Mouse (Mus musculus) intestine, embryonic 16.5 days (tissue): ENCODE data around the gene Rdh16f2. TPM values are rescaled to one million over a fixed set of nuclear protein-coding genes. Genes with fewer than 3 reads are reported as not detected.
"Not testable (repeated sequence)": the region's sequence is repeated elsewhere in the genome, so short reads cannot be mapped to it uniquely, and the experiment has no call there.

Experiments
- ATAC-seq: fragments of 200-750 bp; cut with Nextera tagmentation; 2 replicates; pipeline ENCODE4 v1.8.0; 2017; ENCODE audit warnings: moderate TSS enrichment, moderate library complexity
- H3K27ac ChIP-seq: fragments of 300-500 bp; sonication (generic); 2 replicates; pipeline ENCODE4 v1.5.1; 2014; ENCODE audit warnings: mild to moderate bottlenecking, low read length
- H3K27me3 ChIP-seq: fragments of 300-500 bp; sonication (generic); replicated peaks from 2 replicates; pipeline ENCODE4 v1.6.1; 2014; ENCODE audit warnings: low read length, control low read depth, mixed read lengths; ENCODE audit not compliant: control insufficient read depth, insufficient read depth
- H3K36me3 ChIP-seq: fragments of 300-500 bp; sonication (generic); 2 replicates; pipeline ENCODE4 v1.6.1; 2014; ENCODE audit warnings: low read length, control low read depth; ENCODE audit not compliant: control insufficient read depth, insufficient read depth
- H3K4me1 ChIP-seq: fragments of 300-500 bp; sonication (generic); 2 replicates; pipeline ENCODE4 v1.6.1; 2014; ENCODE audit warnings: low read length, control low read depth, mixed read lengths; ENCODE audit not compliant: control insufficient read depth, insufficient read depth
- H3K4me2 ChIP-seq: fragments of 300-500 bp; sonication (generic); 2 replicates; pipeline ENCODE4 v1.6.1; 2014; ENCODE audit warnings: low read depth, low read length, control low read depth
- H3K4me3 ChIP-seq: fragments of 300-500 bp; sonication (generic); 2 replicates; pipeline ENCODE4 v1.5.1; 2014; ENCODE audit warnings: mild to moderate bottlenecking, low read length
- H3K9ac ChIP-seq: fragments of 300-500 bp; sonication (generic); 2 replicates; pipeline ENCODE4 v1.6.1; 2014; ENCODE audit warnings: low read depth, low read length
- H3K9me3 ChIP-seq: fragments of 300-500 bp; sonication (generic); 2 replicates; pipeline ENCODE4 v1.6.1; 2016; ENCODE audit warnings: low read length, control low read depth; ENCODE audit not compliant: control insufficient read depth
- WGBS: fragments of 180-500 bp; shearing (Covaris S2); extraction: QIAGEN DNeasy Blood & Tissue Kit; methylation state at CpG from one replicate; pipeline ENCODE4 v1.1.7; 2014; 5-methylcytosine and 5-hydroxymethylcytosine counted together
- polyA plus RNA-seq: library from polyadenylated mRNA; unstranded; fragments of >200 nt; fragmentation: Nextera tagmentation; extraction: Ambion mirVana; gene quantifications from 2 replicates; pipeline ENCODE4 v1.2.1, GENCODE M21; 2015

Rdh16f2 gene
- polyA plus RNA-seq, result 0.27 and 0.49 TPM in 2 replicates

- no peaks in the 10 kb centered on the region for H3K36me3 ChIP-seq
- 0 out of 2 replicates have a peak, but pooled peaks cover 2% of the 10 kb centered on the region for H3K4me1 ChIP-seq
- 89% methylated on average over 3 of the region's 3 CpGs for WGBS
- H3K27ac ChIP-seq, result no peak within 1 kb of the TSS
- H3K27me3 ChIP-seq, result no peaks in the 10 kb centered on the region
- H3K9ac ChIP-seq, result no peak within 1 kb of the TSS
- no peak within 1 kb of the TSS for H3K4me3 ChIP-seq
- no peak for ATAC-seq
- H3K9me3 ChIP-seq, result peaks cover 2% of the 10 kb centered on the region; the same call in 1 of the 2 replicates
- no peak within 1 kb of the TSS for H3K4me2 ChIP-seq
Measured at GRCm38 (mm10) chr10:127866232-127866631, at the start of gene Rdh16f2. Rdh16f2 (plus strand) TSS chr10:127866474.

GRCm38 (mm10) chr10:127817268-127817910 lies 48.9 kb upstream of the Rdh16f2 start:
- not testable (repeated sequence) for H3K4me2 ChIP-seq, ATAC-seq, H3K27me3 ChIP-seq, H3K4me3 ChIP-seq, H3K4me1 ChIP-seq, H3K9me3 ChIP-seq, H3K9ac ChIP-seq, H3K36me3 ChIP-seq, H3K27ac ChIP-seq
- WGBS, result 57% methylated on average over 4 of the region's 4 CpGs

- not testable (repeated sequence) for H3K27ac ChIP-seq, H3K27me3 ChIP-seq, H3K4me2 ChIP-seq, H3K36me3 ChIP-seq, ATAC-seq, H3K4me3 ChIP-seq, H3K9me3 ChIP-seq, H3K4me1 ChIP-seq, H3K9ac ChIP-seq
- 92% methylated on average over 2 of the region's 2 CpGs for WGBS
Measured at GRCm38 (mm10) chr10:127821806-127822205, 44.5 kb upstream of the Rdh16f2 start.

- ATAC-seq, result no peak
- peaks cover 5% of the 10 kb centered on the region for H3K9me3 ChIP-seq
- no peak overlapping the region for H3K9ac ChIP-seq
- no peak overlapping the region for H3K4me2 ChIP-seq
- H3K4me3 ChIP-seq, result no peak overlapping the region
- H3K36me3 ChIP-seq, result no peaks in the 10 kb centered on the region
- WGBS, result 82% methylated on average over 6 of the region's 6 CpGs
- no peaks in the 10 kb centered on the region for H3K4me1 ChIP-seq
- H3K27ac ChIP-seq, result no peak overlapping the region
- no peaks in the 10 kb centered on the region for H3K27me3 ChIP-seq
Measured at GRCm38 (mm10) chr10:127825386-127825785, 40.9 kb upstream of the Rdh16f2 start.

- 84% methylated on average over 3 of the region's 3 CpGs for WGBS
Measured at GRCm38 (mm10) chr10:127829121-127829520, 37.2 kb upstream of the Rdh16f2 start.

GRCm38 (mm10) chr10:127834186-127834585 lies 32.1 kb upstream of the Rdh16f2 start:
- H3K9ac ChIP-seq, H3K36me3 ChIP-seq, H3K27ac ChIP-seq, H3K4me2 ChIP-seq, H3K27me3 ChIP-seq, H3K4me3 ChIP-seq, ATAC-seq, H3K4me1 ChIP-seq, H3K9me3 ChIP-seq: not testable (repeated sequence)
- 91% methylated on average over 1 of the region's 1 CpGs for WGBS

More at GRCm38 (mm10) chr10:127829121-127829520, 37.2 kb upstream of the Rdh16f2 start:
- H3K9me3 ChIP-seq, result peaks cover 3% of the 10 kb centered on the region; the same call in 1 of the 2 replicates
- ATAC-seq, result no peak
- no peak overlapping the region for H3K4me3 ChIP-seq
- H3K4me1 ChIP-seq, result no peaks in the 10 kb centered on the region
- no peaks in the 10 kb centered on the region for H3K36me3 ChIP-seq
- H3K9ac ChIP-seq, result no peak overlapping the region
- no peak overlapping the region for H3K27ac ChIP-seq
- H3K4me2 ChIP-seq, result no peak overlapping the region
- no peaks in the 10 kb centered on the region for H3K27me3 ChIP-seq

- Histone ChIP-seq H3K4me2 (no peak overlapping the region), H3K9me3 (no peaks in the 10 kb centered on the region), H3K27me3 (no peaks in the 10 kb centered on the region), H3K27ac (no peak overlapping the region), H3K4me3 (no peak overlapping the region), H3K36me3 (no peaks in the 10 kb centered on the region), H3K4me1 (no peaks in the 10 kb centered on the region), H3K9ac (no peak overlapping the region)
- 64% methylated on average over 5 of the region's 5 CpGs for WGBS
- no peak for ATAC-seq
Measured at GRCm38 (mm10) chr10:127835292-127835691, 31.0 kb upstream of the Rdh16f2 start.

- H3K4me2 ChIP-seq, H3K9me3 ChIP-seq: not testable (repeated sequence)
Measured at GRCm38 (mm10) chr10:127837793-127838192, 28.5 kb upstream of the Rdh16f2 start.

GRCm38 (mm10) chr10:127838539-127838938 lies 27.7 kb upstream of the Rdh16f2 start:
- no peak for ATAC-seq
- no peaks in the 10 kb centered on the region for H3K27me3 ChIP-seq
- H3K4me1 ChIP-seq, result no peaks in the 10 kb centered on the region
- WGBS, result 88% methylated on average over 2 of the region's 2 CpGs
- H3K9ac ChIP-seq, result no peak overlapping the region
- no peak overlapping the region for H3K4me2 ChIP-seq
- no peak overlapping the region for H3K4me3 ChIP-seq
- no peaks in the 10 kb centered on the region for H3K9me3 ChIP-seq
- no peaks in the 10 kb centered on the region for H3K36me3 ChIP-seq
- H3K27ac ChIP-seq, result no peak overlapping the region

More at GRCm38 (mm10) chr10:127837793-127838192, 28.5 kb upstream of the Rdh16f2 start:
- not testable (repeated sequence) for H3K4me1 ChIP-seq, H3K36me3 ChIP-seq, H3K27ac ChIP-seq, H3K4me3 ChIP-seq, H3K9ac ChIP-seq, ATAC-seq, H3K27me3 ChIP-seq
- WGBS, result 96% methylated on average over 5 of the region's 5 CpGs

GRCm38 (mm10) chr10:127840776-127841175 lies 25.5 kb upstream of the Rdh16f2 start:
- WGBS, result 85% methylated on average over 2 of the region's 2 CpGs

More at GRCm38 (mm10) chr10:127840776-127841175, 25.5 kb upstream of the Rdh16f2 start:
- Histone ChIP-seq H3K4me2 (no peak overlapping the region), H3K4me1 (no peaks in the 10 kb centered on the region), H3K36me3 (no peaks in the 10 kb centered on the region), H3K9me3 (no peaks in the 10 kb centered on the region), H3K4me3 (no peak overlapping the region), H3K27me3 (no peaks in the 10 kb centered on the region), H3K9ac (no peak overlapping the region), H3K27ac (no peak overlapping the region)
- no peak for ATAC-seq
